8 mouse cellular contexts compared by ENCODE assay signal in the genomic region with DNA sequence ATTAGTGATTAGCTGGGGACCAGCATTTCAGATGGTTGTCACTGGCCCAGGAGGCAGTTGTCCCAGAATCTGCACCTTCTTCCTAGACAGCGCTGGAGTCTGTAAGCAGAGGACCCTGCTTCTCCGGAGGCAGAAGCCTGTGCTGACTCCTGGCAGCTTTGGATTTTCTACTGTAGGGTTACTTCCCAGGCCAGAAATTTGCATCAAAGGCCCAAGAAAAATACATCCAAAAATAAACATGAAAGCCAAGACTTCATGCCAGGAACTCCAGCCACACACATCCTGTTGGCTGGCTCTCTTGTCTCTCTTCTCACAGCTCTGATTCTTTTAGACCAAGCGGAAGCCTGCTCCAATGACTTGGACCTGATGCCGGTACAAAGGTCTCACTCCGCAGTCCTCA.
A peak's percentile ranks its signal among the peaks of the same experiment; 100 is the strongest.
DNase-seq lines count a peak whose midpoint lies in the region; ATAC-seq and TF ChIP-seq lines count a peak whose summit lies in the region.

No protein-coding gene starts in this region.

- H3K36me3 ChIP-seq in hindbrain, postnatal 0 days (ENCODE audit: insufficient read depth, low read length): no peaks in the 10 kb centered on the region
- no peaks in the 10 kb centered on the region for H3K36me3 ChIP-seq in hindbrain, embryonic 12.5 days
- no peaks in the 10 kb centered on the region for H3K36me3 ChIP-seq in lung, embryonic 16.5 days (ENCODE audit: control insufficient read depth, insufficient read depth, low read length)

- no peak overlapping the region for H3K4me3 ChIP-seq in hindbrain, postnatal 0 days (ENCODE audit: low read length)
- H3K4me3 ChIP-seq in hindbrain, embryonic 12.5 days: no peak overlapping the region
- peak overlapping the region; percentile 33 for H3K4me3 ChIP-seq in lung, embryonic 16.5 days (ENCODE audit: low read length)

- H3K9ac ChIP-seq in hindbrain, postnatal 0 days (replicated peaks; ENCODE audit: low read length): no peak overlapping the region
- H3K9ac ChIP-seq in hindbrain, embryonic 12.5 days: no peak overlapping the region; the same call in 1 of the 2 replicates
- H3K9ac ChIP-seq in lung, embryonic 16.5 days (ENCODE audit: low read length): peak overlapping the region; percentile 49; the same call in 1 of the 2 replicates

- H3K27me3 ChIP-seq in hindbrain, postnatal 0 days (ENCODE audit: insufficient read depth, low read length): no peaks in the 10 kb centered on the region
- no peaks in the 10 kb centered on the region for H3K27me3 ChIP-seq in hindbrain, embryonic 12.5 days
- H3K27me3 ChIP-seq in lung, embryonic 16.5 days (ENCODE audit: control insufficient read depth, insufficient read depth, low read depth, low read length): no peaks in the 10 kb centered on the region

- 60% methylated on average over 5 of the region's 5 CpGs for WGBS in hindbrain, postnatal 0 days
- WGBS in hindbrain, embryonic 12.5 days: 86% methylated on average over 5 of the region's 5 CpGs
- 43% methylated on average over 5 of the region's 5 CpGs for WGBS in lung, embryonic 16.5 days

- peaks cover 3% of the 10 kb centered on the region; the same call in 1 of the 2 replicates for H3K4me1 ChIP-seq in hindbrain, postnatal 0 days (ENCODE audit: insufficient read depth, low read length)
- H3K4me1 ChIP-seq in hindbrain, embryonic 12.5 days: peaks cover 11% of the 10 kb centered on the region
- peaks cover 9% of the 10 kb centered on the region; the same call in 1 of the 2 replicates for H3K4me1 ChIP-seq in lung, embryonic 16.5 days (replicated peaks; ENCODE audit: control insufficient read depth, insufficient read depth, low read length)

- no peak for TF ChIP-seq CTCF in hindbrain, postnatal 0 days (IDR thresholded peaks at IDR 0.05; ENCODE audit: low read depth)

- peak overlapping the region; percentile 45; the same call in 1 of the 2 replicates for H3K27ac ChIP-seq in hindbrain, postnatal 0 days
- H3K27ac ChIP-seq in hindbrain, embryonic 12.5 days: no peak overlapping the region
- H3K27ac ChIP-seq in lung, embryonic 16.5 days (ENCODE audit: low read length): peak overlapping the region; percentile 76

- DNase-seq in hindbrain, postnatal 0 days (ENCODE audit: low spot score): no peak
- DNase-seq in fibroblast of lung, adult 2 months (ENCODE audit: low read depth): peak; percentile 44
- DNase-seq in heart, postnatal 4 days: peak; percentile 42
- no peak for DNase-seq in layer of hippocampus, postnatal 14 days (ENCODE audit: low spot score in 2 of 2)
- no peak for DNase-seq in right cerebral cortex, postnatal 14 days

- no peaks in the 10 kb centered on the region for H3K9me3 ChIP-seq in hindbrain, postnatal 0 days (ENCODE audit: low read length)
- H3K9me3 ChIP-seq in hindbrain, embryonic 12.5 days (replicated peaks): no peaks in the 10 kb centered on the region
- H3K9me3 ChIP-seq in lung, embryonic 16.5 days (ENCODE audit: control insufficient read depth, low read length): no peaks in the 10 kb centered on the region

- peak overlapping the region; percentile 33; the same call in 1 of the 2 replicates for H3K4me2 ChIP-seq in hindbrain, postnatal 0 days (ENCODE audit: low read depth, low read length)
- H3K4me2 ChIP-seq in hindbrain, embryonic 12.5 days (replicated peaks): no peak overlapping the region
- H3K4me2 ChIP-seq in lung, embryonic 16.5 days (ENCODE audit: low read depth, low read length): peak overlapping the region; percentile 45

- no peak for ATAC-seq in hindbrain, postnatal 0 days
- no peak for ATAC-seq in hindbrain, embryonic 12.5 days (ENCODE audit: low FRiP score)
- peak; percentile 82 for ATAC-seq in lung, embryonic 16.5 days (ENCODE audit: low read depth)
- no peak for ATAC-seq in frontal cortex, adult (ENCODE audit: low TSS enrichment)

Comparison
In these comparisons a context has a peak if more than half of its experiments do, and no peak if none do; other contexts are left out.
1. DNase-seq: peak in fibroblast of lung, adult 2 months (single experiment) and heart, postnatal 4 days (single experiment); none in hindbrain, postnatal 0 days (single experiment), layer of hippocampus, postnatal 14 days (0 of 2) and right cerebral cortex, postnatal 14 days (single experiment).